Mouse (Mus musculus) embryonic facial prominence, embryonic 12.5 days (tissue): ENCODE results near the gene Arhgdia. TPM values are rescaled to one million over a fixed set of nuclear protein-coding genes. Genes with fewer than 3 reads are reported as not detected.

Experiments used
- ATAC-seq: fragments of 200-750 bp; cut with Nextera tagmentation; 2 replicates; pipeline ENCODE4 v1.8.0; 2017; ENCODE audit not compliant: insufficient number of reproducible peaks, insufficient read depth, low FRiP score, low TSS enrichment
- H3K27ac ChIP-seq: fragments of 300-500 bp; sonication (generic); 2 replicates; pipeline ENCODE4 v1.5.1; 2016; ENCODE audit warnings: mild to moderate bottlenecking
- H3K27me3 ChIP-seq: fragments of 300-500 bp; sonication (generic); 2 replicates; pipeline ENCODE4 v1.6.1; 2016; ENCODE audit warnings: mild to moderate bottlenecking, moderate library complexity
- H3K36me3 ChIP-seq: fragments of 300-500 bp; sonication (generic); 2 replicates; pipeline ENCODE4 v1.6.1; 2016; ENCODE audit warnings: mild to moderate bottlenecking
- H3K4me1 ChIP-seq: fragments of 300-500 bp; sonication (generic); 2 replicates; pipeline ENCODE4 v1.6.1; 2016
- H3K4me2 ChIP-seq: fragments of 300-500 bp; sonication (generic); replicated peaks from 2 replicates; pipeline ENCODE4 v1.6.1; 2016; ENCODE audit warnings: mild to moderate bottlenecking, moderate library complexity
- H3K4me3 ChIP-seq: fragments of 300-500 bp; sonication (generic); 2 replicates; pipeline ENCODE4 v1.5.1; 2016; ENCODE audit warnings: mild to moderate bottlenecking
- H3K9ac ChIP-seq: fragments of 300-500 bp; sonication (generic); 2 replicates; pipeline ENCODE4 v1.6.1; 2016; ENCODE audit warnings: mild to moderate bottlenecking, moderate library complexity
- H3K9me3 ChIP-seq: fragments of 300-500 bp; sonication (generic); 2 replicates; pipeline ENCODE4 v1.6.1; 2016; ENCODE audit warnings: mild to moderate bottlenecking, moderate library complexity
- WGBS: fragments of 180-500 bp; shearing (Covaris S2); methylation state at CpG from one replicate; pipeline ENCODE4 v1.1.7; 2016; 5-methylcytosine and 5-hydroxymethylcytosine counted together
- microRNA-seq: library from miRNA; unstranded; fragments of <30 nt; microRNA quantifications from one replicate; pipeline ENCODE4, GENCODE M21; 2017
- polyA plus RNA-seq: library from polyadenylated mRNA; unstranded; fragments of >200 nt; fragmentation: Nextera tagmentation; extraction: Ambion mirVana; gene quantifications from 2 replicates; pipeline ENCODE4 v1.2.1, GENCODE M21; 2016

The Arhgdia gene
- polyA plus RNA-seq, 1 experiment from 2014 or later = 561 TPM

- no peak overlapping the region for H3K27ac ChIP-seq
- H3K4me3 ChIP-seq = no peak overlapping the region
- peaks cover 9% of the 10 kb centered on the region; the same call in 1 of the 2 replicates for H3K4me1 ChIP-seq
- no peaks in the 10 kb centered on the region for H3K36me3 ChIP-seq
- no peaks in the 10 kb centered on the region for H3K9me3 ChIP-seq
- 34% methylated on average over 4 of the region's 4 CpGs for WGBS
- no peak for ATAC-seq
- H3K4me2 ChIP-seq = no peak overlapping the region
- H3K9ac ChIP-seq = no peak overlapping the region
- H3K27me3 ChIP-seq = peaks cover 60% of the 10 kb centered on the region
Observed at GRCm38 (mm10) chr11:120528903-120529302, 52.5 kb downstream of the Arhgdia start.

Small RNA genes lying within 50 kb of the gene (microRNA-seq; reads per million reads assigned to microRNA genes)
- gene Mir6936 = 1.8 reads per million, percentile 3 among the genes with 10 or more reads in this experiment

Other genes starting within 250 kb of the Arhgdia start
- gene Actg1, start 233.1 kb downstream of the Arhgdia start, polyA plus RNA-seq = 3,148 and 3,183 TPM in 2 replicates
- 0.61 and 0.78 TPM in 2 replicates for gene Fscn2, start 220.1 kb downstream of the Arhgdia start, polyA plus RNA-seq
- 44.6 and 48.3 TPM in 2 replicates for gene Faap100, start 202.9 kb downstream of the Arhgdia start, polyA plus RNA-seq
- 48.8 and 52.9 TPM in 2 replicates for gene Nploc4, start 143.9 kb downstream of the Arhgdia start, polyA plus RNA-seq
- gene Tspan10, start 139.0 kb downstream of the Arhgdia start, polyA plus RNA-seq = 2.1 and 3.6 TPM in 2 replicates
- gene Pde6g, start 128.1 kb downstream of the Arhgdia start, polyA plus RNA-seq = 0.28 TPM in 1 of 2 replicates, not detected in the other
- 11.2 and 12.0 TPM in 2 replicates for gene Oxld1, start 123.6 kb downstream of the Arhgdia start, polyA plus RNA-seq
- gene Ccdc137, start 123.5 kb downstream of the Arhgdia start, polyA plus RNA-seq = 41.8 and 42.2 TPM in 2 replicates
- 62.9 and 64.2 TPM in 2 replicates for gene Arl16, start 114.0 kb downstream of the Arhgdia start, polyA plus RNA-seq
- gene Mrpl12, start 97.0 kb downstream of the Arhgdia start, polyA plus RNA-seq = 126 and 128 TPM in 2 replicates
- gene Slc25a10, start 89.8 kb downstream of the Arhgdia start, polyA plus RNA-seq = 52.6 and 57.4 TPM in 2 replicates
- gene Gcgr, start 50.9 kb downstream of the Arhgdia start, polyA plus RNA-seq = 1.7 and 2.1 TPM in 2 replicates
- 234 and 242 TPM in 2 replicates for gene Mcrip1, start 31.9 kb downstream of the Arhgdia start, polyA plus RNA-seq
- gene Ppp1r27, start 30.5 kb downstream of the Arhgdia start, polyA plus RNA-seq = 0.36 TPM in 1 of 2 replicates, not detected in the other
- 622 and 637 TPM in 2 replicates for gene P4hb, start 8.4 kb downstream of the Arhgdia start, polyA plus RNA-seq
- 683 and 688 TPM in 2 replicates for gene Alyref, start 16.7 kb upstream of the Arhgdia start, polyA plus RNA-seq
- gene Anapc11, start 16.8 kb upstream of the Arhgdia start, polyA plus RNA-seq = 191 and 198 TPM in 2 replicates
- gene Npb, start 26.9 kb upstream of the Arhgdia start, polyA plus RNA-seq = 0.99 TPM in 1 of 2 replicates, not detected in the other
- gene Pcyt2, start 36.3 kb upstream of the Arhgdia start, polyA plus RNA-seq = 143 and 147 TPM in 2 replicates
- gene Sirt7, start 43.6 kb upstream of the Arhgdia start, polyA plus RNA-seq = 29.7 and 30.4 TPM in 2 replicates
- gene Mafg, start 52.0 kb upstream of the Arhgdia start, polyA plus RNA-seq = 33.6 and 34.8 TPM in 2 replicates
- gene Pycr1, start 62.1 kb upstream of the Arhgdia start, polyA plus RNA-seq = 25.3 and 26.5 TPM in 2 replicates
- gene Myadml2, start 66.5 kb upstream of the Arhgdia start, polyA plus RNA-seq = 0.47 TPM in 1 of 2 replicates, not detected in the other
- 5.1 and 6.3 TPM in 2 replicates for gene Notum, start 79.6 kb upstream of the Arhgdia start, polyA plus RNA-seq
- gene Aspscr1, start 91.3 kb upstream of the Arhgdia start, polyA plus RNA-seq = 131 and 139 TPM in 2 replicates
- 131 TPM in 2 replicates for gene Cenpx, start 132.1 kb upstream of the Arhgdia start, polyA plus RNA-seq
- gene Lrrc45, start 132.3 kb upstream of the Arhgdia start, polyA plus RNA-seq = 77.5 and 83.7 TPM in 2 replicates
- gene Rac3, start 139.8 kb upstream of the Arhgdia start, polyA plus RNA-seq = 59.7 and 62.8 TPM in 2 replicates
- gene Dcxr, start 145.7 kb upstream of the Arhgdia start, polyA plus RNA-seq = 11.5 and 12.3 TPM in 2 replicates
- gene Cbr2, start 150.5 kb upstream of the Arhgdia start, polyA plus RNA-seq = 5.9 and 6.1 TPM in 2 replicates
- gene Hmga1b, start 181.2 kb upstream of the Arhgdia start, polyA plus RNA-seq = 4.2 and 5.8 TPM in 2 replicates
- 47.0 and 47.2 TPM in 2 replicates for gene Rfng, start 202.6 kb upstream of the Arhgdia start, polyA plus RNA-seq
- 243 and 245 TPM in 2 replicates for gene Gps1, start 202.6 kb upstream of the Arhgdia start, polyA plus RNA-seq
- 66.1 and 70.5 TPM in 2 replicates for gene Dus1l, start 214.8 kb upstream of the Arhgdia start, polyA plus RNA-seq
- gene Fasn, start 242.9 kb upstream of the Arhgdia start, polyA plus RNA-seq = 74.2 and 77.0 TPM in 2 replicates